Mouse (Mus musculus): ENCODE data around the gene Ryr2.

DNA sequence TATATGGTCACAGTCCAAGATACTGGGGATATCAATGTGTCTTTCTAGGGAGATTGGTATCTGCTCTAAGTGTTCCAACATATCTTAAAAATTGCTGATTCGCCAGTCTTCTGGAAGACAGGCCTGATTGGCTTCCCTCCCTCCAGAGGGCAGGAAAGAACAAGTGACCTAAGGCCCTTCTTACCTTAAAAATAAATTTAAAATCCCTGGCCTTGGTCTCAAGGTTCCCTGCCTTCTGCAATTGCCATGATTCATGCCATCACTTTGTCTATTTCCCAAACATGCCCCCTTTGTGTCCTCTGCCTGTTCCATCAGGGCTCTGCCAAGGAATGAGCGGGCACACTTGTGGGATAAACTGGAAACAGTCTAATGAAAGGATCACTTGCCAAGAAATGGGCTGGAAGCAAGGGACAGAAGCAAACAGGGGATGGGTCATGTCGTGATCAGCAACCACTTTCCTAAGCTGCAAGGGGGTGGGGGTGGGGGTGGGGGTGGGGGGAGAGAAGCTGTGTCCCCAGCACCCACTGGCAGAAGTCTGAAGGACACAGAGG lies 10.3 kb downstream of the Ryr2 start:
- TF ChIP-seq CTCF (IDR thresholded peaks at IDR 0.05; ENCODE audit: control insufficient read depth, insufficient read depth, insufficient replicate concordance, low read depth, low read length) (no peak), POLR2A (IDR thresholded peaks at IDR 0.05; ENCODE audit: control insufficient read depth, low read depth, low read length) (no peak)
